Mouse (Mus musculus): ENCODE measurements around the gene Prss43. TPM values are rescaled to one million over a fixed set of nuclear protein-coding genes. Genes with fewer than 3 reads are reported as not detected.

Prss43 gene
- polyA plus RNA-seq (2014; fragmentation: Nextera tagmentation; extraction: Ambion mirVana), result not detected in 2 replicates

DNA sequence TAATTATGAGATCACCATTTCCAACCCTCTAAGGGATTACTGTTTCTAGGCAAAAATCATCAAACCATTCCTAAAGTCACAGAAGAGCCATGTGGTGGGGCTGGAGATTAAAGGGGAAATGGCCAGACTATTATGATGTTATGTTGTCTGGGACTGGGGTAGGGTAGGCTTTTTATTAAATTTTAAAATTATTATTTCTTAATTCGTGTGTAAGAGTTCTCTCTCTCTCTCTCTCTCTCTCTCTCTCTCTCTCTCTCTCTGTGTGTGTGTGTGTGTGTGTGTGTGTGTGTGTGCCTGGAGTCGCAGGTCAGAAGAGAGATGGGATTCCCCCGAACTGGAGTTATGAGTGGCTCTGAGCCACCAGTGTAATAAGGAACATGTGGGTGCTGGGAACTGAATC lies at the start of gene Prss43:
Gene Prss43 (plus strand): TSS at position 301 of the 400 bp plus-strand sequence.
- no peak for ATAC-seq (ENCODE audit: low read depth)
- 61% methylated on average over 3 of the region's 3 CpGs for WGBS
- no peak within 1 kb of the TSS for H3K27ac ChIP-seq (replicated peaks; ENCODE audit: low read depth, low read length)

DNA sequence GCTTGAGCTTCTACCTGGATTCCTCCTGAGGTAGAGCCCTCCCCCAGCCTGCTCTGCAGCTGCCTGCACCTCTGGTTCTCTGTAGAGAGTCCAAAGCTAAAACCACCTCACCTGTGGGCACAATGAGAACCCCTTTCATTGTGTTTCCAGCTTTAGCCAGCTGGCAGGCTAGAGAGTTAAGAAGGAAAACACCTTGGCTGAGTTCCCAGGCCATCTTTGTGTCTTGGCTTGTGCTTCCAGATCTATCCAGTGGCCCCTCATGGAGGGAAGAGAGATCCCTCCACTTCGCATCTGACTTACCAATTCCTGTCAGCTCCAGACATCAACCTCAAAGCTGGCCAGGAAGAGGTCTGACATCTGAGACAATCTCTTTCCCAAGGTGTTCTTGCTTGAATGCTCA lies 48.4 kb upstream of the Prss43 start:
- WGBS, result 71% methylated on average over 1 of the region's 1 CpGs
- H3K36me3 ChIP-seq (ENCODE audit: control insufficient read depth, insufficient read depth, low read length), result no peaks in the 10 kb centered on the region
- DNase-seq (ENCODE audit: low spot score) (no peak), ATAC-seq (ENCODE audit: low read depth) (no peak)
- H3K4me3 ChIP-seq (ENCODE audit: low read depth, low read length), result no peak overlapping the region
- peaks cover 27% of the 10 kb centered on the region for H3K4me1 ChIP-seq (ENCODE audit: control insufficient read depth, insufficient read depth, low read length)
- no peak overlapping the region for H3K9ac ChIP-seq (ENCODE audit: low read depth, low read length)
- H3K4me2 ChIP-seq (ENCODE audit: low read depth, low read length), result no peak overlapping the region
- H3K9me3 ChIP-seq (ENCODE audit: control insufficient read depth, low read length), result no peaks in the 10 kb centered on the region
- no peak overlapping the region for H3K27ac ChIP-seq (replicated peaks; ENCODE audit: low read depth, low read length)
- no peaks in the 10 kb centered on the region for H3K27me3 ChIP-seq (replicated peaks; ENCODE audit: control insufficient read depth, insufficient read depth, low read length)

More for the DNA sequence above, at the start of gene Prss43:
- no peaks in the 10 kb centered on the region for H3K4me1 ChIP-seq (ENCODE audit: control insufficient read depth, insufficient read depth, low read length)
- no peaks in the 10 kb centered on the region for H3K9me3 ChIP-seq (ENCODE audit: control insufficient read depth, low read length)
- H3K9ac ChIP-seq (ENCODE audit: low read depth, low read length), result no peak within 1 kb of the TSS
- no peaks in the 10 kb centered on the region for H3K27me3 ChIP-seq (replicated peaks; ENCODE audit: control insufficient read depth, insufficient read depth, low read length)
- H3K36me3 ChIP-seq (ENCODE audit: control insufficient read depth, insufficient read depth, low read length), result no peaks in the 10 kb centered on the region
- DNase-seq (ENCODE audit: low spot score), result no peak
- H3K4me3 ChIP-seq (ENCODE audit: low read depth, low read length), result no peak within 1 kb of the TSS
- H3K4me2 ChIP-seq (ENCODE audit: low read depth, low read length), result no peak within 1 kb of the TSS

DNA sequence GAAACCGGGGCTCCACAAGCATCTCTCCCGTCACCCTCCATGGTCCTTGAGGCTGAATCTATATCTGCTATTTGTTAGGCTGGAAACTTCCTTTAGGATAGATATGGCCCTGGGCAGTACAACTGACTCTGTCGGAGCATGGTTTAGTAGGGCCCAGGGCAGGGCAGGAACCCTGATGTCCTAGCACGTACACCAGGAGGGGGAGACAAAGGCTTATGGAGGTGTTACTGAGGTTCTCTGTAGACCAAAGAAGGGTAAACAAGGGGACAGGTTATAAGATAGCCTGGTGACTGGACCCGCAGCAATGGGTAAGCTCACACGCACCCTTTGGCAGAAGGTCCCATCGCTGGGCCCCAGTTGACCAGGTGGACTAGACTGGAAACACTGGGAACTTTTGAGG lies 47.9 kb upstream of the Prss43 start:
- no peak overlapping the region for H3K4me3 ChIP-seq (ENCODE audit: low read depth, low read length)
- no peaks in the 10 kb centered on the region for H3K27me3 ChIP-seq (replicated peaks; ENCODE audit: control insufficient read depth, insufficient read depth, low read length)
- no peaks in the 10 kb centered on the region for H3K9me3 ChIP-seq (ENCODE audit: control insufficient read depth, low read length)
- no peaks in the 10 kb centered on the region for H3K36me3 ChIP-seq (ENCODE audit: control insufficient read depth, insufficient read depth, low read length)
- DNase-seq (ENCODE audit: low spot score) (no peak), ATAC-seq (ENCODE audit: low read depth) (no peak)
- no peak overlapping the region for H3K4me2 ChIP-seq (ENCODE audit: low read depth, low read length)
- H3K9ac ChIP-seq (ENCODE audit: low read depth, low read length), result no peak overlapping the region
- 85% methylated on average over 7 of the region's 7 CpGs for WGBS
- H3K27ac ChIP-seq (replicated peaks; ENCODE audit: low read depth, low read length), result no peak overlapping the region
- peaks cover 27% of the 10 kb centered on the region for H3K4me1 ChIP-seq (ENCODE audit: control insufficient read depth, insufficient read depth, low read length)

DNA sequence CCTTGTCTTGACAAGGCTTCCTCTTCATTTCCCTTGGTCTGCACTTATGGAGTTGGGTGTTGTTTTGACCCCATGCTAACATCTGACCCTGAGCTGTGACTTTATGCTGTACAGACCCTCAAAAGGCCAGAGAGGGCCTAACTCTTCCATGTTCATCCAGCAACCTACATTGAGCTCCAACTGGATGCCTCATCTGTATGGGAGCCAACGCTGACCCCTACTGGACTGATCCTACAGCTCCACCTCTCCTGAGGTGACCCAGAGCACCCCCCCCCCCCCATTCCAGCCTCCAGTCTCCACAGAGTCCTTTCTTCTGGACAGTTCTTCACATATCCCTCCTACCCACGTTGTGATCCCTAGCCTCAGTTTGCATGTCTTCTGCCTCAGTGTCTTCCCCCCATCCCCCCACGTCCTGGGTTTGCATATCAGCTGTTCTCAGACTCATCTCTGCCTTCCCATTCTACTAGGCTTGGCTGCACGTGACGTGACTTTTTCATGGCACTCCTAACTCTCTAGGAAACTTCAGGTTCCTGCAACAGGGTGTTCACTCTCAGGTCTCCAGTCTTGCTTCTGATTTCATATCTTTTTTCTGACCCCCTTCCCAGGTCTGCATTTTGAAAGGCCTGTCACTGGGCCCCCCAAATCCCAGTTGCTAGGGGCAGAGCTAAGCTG lies 47.1 kb upstream of the Prss43 start:
- no peaks in the 10 kb centered on the region for H3K27me3 ChIP-seq (replicated peaks; ENCODE audit: control insufficient read depth, insufficient read depth, low read length)
- no peaks in the 10 kb centered on the region for H3K9me3 ChIP-seq (ENCODE audit: control insufficient read depth, low read length)
- 57% methylated on average over 5 of the region's 5 CpGs for WGBS
- H3K4me1 ChIP-seq (ENCODE audit: control insufficient read depth, insufficient read depth, low read length), result peaks cover 27% of the 10 kb centered on the region
- ATAC-seq (ENCODE audit: low read depth) (no peak), DNase-seq (ENCODE audit: low spot score) (no peak)
- H3K27ac ChIP-seq (replicated peaks; ENCODE audit: low read depth, low read length), result no peak overlapping the region
- no peaks in the 10 kb centered on the region for H3K36me3 ChIP-seq (ENCODE audit: control insufficient read depth, insufficient read depth, low read length)
- no peak overlapping the region for H3K4me2 ChIP-seq (ENCODE audit: low read depth, low read length)
- H3K4me3 ChIP-seq (ENCODE audit: low read depth, low read length), result no peak overlapping the region
- H3K9ac ChIP-seq (ENCODE audit: low read depth, low read length), result no peak overlapping the region

DNA sequence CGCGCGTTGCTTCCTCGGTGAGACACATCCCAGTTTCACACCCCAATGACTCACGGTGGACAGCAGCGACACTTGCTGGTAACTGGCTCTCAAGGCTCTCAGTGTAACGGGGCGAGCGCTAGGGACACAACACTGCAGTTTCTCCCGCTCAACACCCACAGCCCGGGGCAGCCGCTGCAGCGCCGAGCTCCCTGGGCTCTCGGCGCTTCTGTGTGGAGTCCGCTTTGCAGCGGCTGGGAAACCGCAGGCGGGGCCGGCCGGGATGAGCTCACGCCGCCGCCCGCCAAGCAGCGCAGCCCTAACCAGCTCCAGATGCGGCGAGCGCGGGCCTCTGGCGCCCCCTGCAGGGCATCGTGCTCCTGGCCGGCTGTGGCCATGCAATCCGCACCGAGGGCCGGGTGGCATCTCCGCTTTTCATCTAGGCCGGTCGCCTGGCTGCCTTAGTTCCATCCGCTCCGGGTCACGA lies 45.2 kb upstream of the Prss43 start:
- peak; percentile 95 for DNase-seq (ENCODE audit: low spot score)
- WGBS, result under 1% methylated on average over 35 of the region's 43 CpGs
- Histone ChIP-seq H3K9ac (ENCODE audit: low read depth, low read length) (peak overlapping the region; percentile 76), H3K4me1 (ENCODE audit: control insufficient read depth, insufficient read depth, low read length) (peaks cover 20% of the 10 kb centered on the region), H3K36me3 (ENCODE audit: control insufficient read depth, insufficient read depth, low read length) (no peaks in the 10 kb centered on the region), H3K27ac (replicated peaks; ENCODE audit: low read depth, low read length) (peak overlapping the region; percentile 78), H3K27me3 (replicated peaks; ENCODE audit: control insufficient read depth, insufficient read depth, low read length) (no peaks in the 10 kb centered on the region), H3K4me3 (ENCODE audit: low read depth, low read length) (peak overlapping the region; percentile 48), H3K9me3 (ENCODE audit: control insufficient read depth, low read length) (no peaks in the 10 kb centered on the region), H3K4me2 (ENCODE audit: low read depth, low read length) (peak overlapping the region; percentile 79)
- peak; percentile 96 for ATAC-seq (ENCODE audit: low read depth)

DNA sequence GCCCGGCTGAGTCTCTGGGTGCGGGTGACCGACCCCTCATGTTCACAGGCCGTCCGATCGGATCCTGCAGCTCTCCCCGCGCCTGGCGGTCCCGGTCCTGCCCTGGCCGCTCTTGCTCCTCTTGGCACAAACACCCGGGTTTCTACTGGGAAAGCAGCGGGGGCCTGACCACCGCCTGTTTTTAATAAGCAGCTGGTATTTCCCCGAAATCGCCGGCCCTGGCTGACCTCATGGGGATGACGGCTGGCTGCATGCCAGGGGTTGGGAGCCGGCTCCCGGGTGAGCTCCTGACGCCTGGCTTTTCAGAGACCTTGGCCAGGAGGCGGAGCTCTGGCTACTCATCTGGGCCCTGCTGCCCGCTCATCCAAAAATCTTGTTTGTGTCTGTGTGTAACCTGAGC lies 44.8 kb upstream of the Prss43 start:
- H3K9me3 ChIP-seq (ENCODE audit: control insufficient read depth, low read length), result no peaks in the 10 kb centered on the region
- ATAC-seq (ENCODE audit: low read depth) (peak; percentile 75), DNase-seq (ENCODE audit: low spot score) (peak; percentile 92)
- peak overlapping the region; percentile 78 for H3K27ac ChIP-seq (replicated peaks; ENCODE audit: low read depth, low read length)
- H3K4me3 ChIP-seq (ENCODE audit: low read depth, low read length), result peak overlapping the region; percentile 48
- H3K4me1 ChIP-seq (ENCODE audit: control insufficient read depth, insufficient read depth, low read length), result peaks cover 20% of the 10 kb centered on the region
- peak overlapping the region; percentile 76 for H3K9ac ChIP-seq (ENCODE audit: low read depth, low read length)
- 3% methylated on average over 13 of the region's 23 CpGs for WGBS
- no peaks in the 10 kb centered on the region for H3K36me3 ChIP-seq (ENCODE audit: control insufficient read depth, insufficient read depth, low read length)
- peak overlapping the region; percentile 79 for H3K4me2 ChIP-seq (ENCODE audit: low read depth, low read length)
- H3K27me3 ChIP-seq (replicated peaks; ENCODE audit: control insufficient read depth, insufficient read depth, low read length), result no peaks in the 10 kb centered on the region

DNA sequence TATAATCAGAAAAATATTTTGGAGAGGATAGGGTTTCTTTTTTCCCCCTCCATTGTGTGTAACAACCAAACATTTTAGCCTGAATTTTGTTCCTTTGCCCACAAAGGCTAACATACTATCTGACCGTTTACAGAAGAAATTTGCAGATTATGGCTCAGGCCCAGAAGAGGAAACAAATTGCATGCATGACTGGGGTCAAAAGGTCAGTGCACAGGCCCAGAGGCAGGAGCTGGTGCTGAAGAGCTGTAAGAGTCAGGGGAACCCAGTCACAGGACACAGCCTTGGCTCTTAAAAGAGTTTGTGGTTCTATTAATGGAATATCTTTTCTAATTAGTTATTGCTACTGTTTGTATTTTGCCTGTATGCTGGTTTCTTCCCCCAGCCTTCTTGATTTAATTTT lies 42.9 kb upstream of the Prss43 start:
- H3K27me3 ChIP-seq (replicated peaks; ENCODE audit: control insufficient read depth, insufficient read depth, low read length), result no peaks in the 10 kb centered on the region
- no peaks in the 10 kb centered on the region for H3K36me3 ChIP-seq (ENCODE audit: control insufficient read depth, insufficient read depth, low read length)
- WGBS, result 13% methylated on average over 1 of the region's 1 CpGs

DNA sequence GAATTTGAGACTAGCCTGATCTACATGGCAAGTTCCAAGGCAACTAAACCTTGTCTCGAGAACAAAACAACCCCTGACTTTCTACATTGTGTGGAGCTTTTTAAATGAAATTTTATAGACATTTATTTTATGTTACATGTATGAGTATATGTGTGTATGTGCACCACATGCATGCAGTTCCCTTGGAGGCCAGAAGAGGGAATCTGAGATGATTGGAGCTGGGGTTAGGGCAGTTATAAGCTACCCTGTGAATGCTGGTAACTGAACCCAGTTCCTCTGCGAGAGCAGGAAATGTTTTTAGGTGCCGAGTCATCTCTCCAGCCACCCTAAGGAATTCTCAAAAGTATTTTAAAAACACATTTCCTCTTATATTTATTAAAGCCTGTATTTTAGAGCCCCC lies 38.3 kb upstream of the Prss43 start:
- 83% methylated on average over 3 of the region's 3 CpGs for WGBS

More for the DNA sequence above, 42.9 kb upstream of the Prss43 start:
- DNase-seq (ENCODE audit: low spot score), result no peak
- Histone ChIP-seq H3K9ac (ENCODE audit: low read depth, low read length) (no peak overlapping the region), H3K4me2 (ENCODE audit: low read depth, low read length) (no peak overlapping the region), H3K9me3 (ENCODE audit: control insufficient read depth, low read length) (no peaks in the 10 kb centered on the region), H3K27ac (replicated peaks; ENCODE audit: low read depth, low read length) (no peak overlapping the region), H3K4me1 (ENCODE audit: control insufficient read depth, insufficient read depth, low read length) (peaks cover 13% of the 10 kb centered on the region), H3K4me3 (ENCODE audit: low read depth, low read length) (no peak overlapping the region)
- no peak for ATAC-seq (ENCODE audit: low read depth)

DNA sequence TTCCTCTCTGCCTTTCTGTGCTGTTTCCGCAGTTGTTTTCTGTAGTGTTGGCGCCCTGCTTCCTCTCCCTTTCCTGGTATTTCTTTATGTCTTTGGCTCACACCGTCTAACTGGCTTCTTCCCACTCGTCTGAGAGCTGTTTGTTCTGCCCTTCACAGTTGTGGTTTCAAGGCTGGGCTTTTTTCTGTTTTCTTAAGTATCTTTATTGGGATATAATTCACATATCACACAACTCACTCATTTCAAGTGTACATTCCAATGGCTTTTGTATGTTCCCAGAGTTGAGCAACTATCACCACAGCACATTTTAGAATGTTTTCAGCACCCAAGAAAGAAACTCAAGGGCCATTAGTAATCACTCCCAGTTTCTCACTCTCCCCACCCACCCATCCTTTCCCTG lies 36.0 kb upstream of the Prss43 start:
- 69% methylated on average over 4 of the region's 4 CpGs for WGBS
- no peak for DNase-seq (ENCODE audit: low spot score)
- Histone ChIP-seq H3K27ac (replicated peaks; ENCODE audit: low read depth, low read length) (no peak overlapping the region), H3K9me3 (ENCODE audit: control insufficient read depth, low read length) (no peaks in the 10 kb centered on the region), H3K4me3 (ENCODE audit: low read depth, low read length) (no peak overlapping the region), H3K9ac (ENCODE audit: low read depth, low read length) (no peak overlapping the region), H3K27me3 (replicated peaks; ENCODE audit: control insufficient read depth, insufficient read depth, low read length) (no peaks in the 10 kb centered on the region), H3K36me3 (ENCODE audit: control insufficient read depth, insufficient read depth, low read length) (no peaks in the 10 kb centered on the region), H3K4me1 (ENCODE audit: control insufficient read depth, insufficient read depth, low read length) (no peaks in the 10 kb centered on the region), H3K4me2 (ENCODE audit: low read depth, low read length) (no peak overlapping the region)
- ATAC-seq (ENCODE audit: low read depth), result no peak

More for the DNA sequence above, 38.3 kb upstream of the Prss43 start:
- Histone ChIP-seq H3K4me2 (ENCODE audit: low read depth, low read length) (no peak overlapping the region), H3K4me1 (ENCODE audit: control insufficient read depth, insufficient read depth, low read length) (no peaks in the 10 kb centered on the region), H3K9me3 (ENCODE audit: control insufficient read depth, low read length) (no peaks in the 10 kb centered on the region), H3K27me3 (replicated peaks; ENCODE audit: control insufficient read depth, insufficient read depth, low read length) (no peaks in the 10 kb centered on the region), H3K4me3 (ENCODE audit: low read depth, low read length) (no peak overlapping the region), H3K36me3 (ENCODE audit: control insufficient read depth, insufficient read depth, low read length) (no peaks in the 10 kb centered on the region), H3K27ac (replicated peaks; ENCODE audit: low read depth, low read length) (no peak overlapping the region), H3K9ac (ENCODE audit: low read depth, low read length) (no peak overlapping the region)
- no peak for DNase-seq (ENCODE audit: low spot score)
- no peak for ATAC-seq (ENCODE audit: low read depth)

Data from embryonic facial prominence, embryonic 14.5 days (tissue).